Mouse (Mus musculus): ENCODE data around the gene Itpr2.

GRCm38 (mm10) chr6:146501866-146502804 is at the start of gene Itpr2:
- TF ChIP-seq CTCF (IDR thresholded peaks at IDR 0.05; ENCODE audit: low read depth), result peak; percentile 55
- no peak for TF ChIP-seq EP300 (optimal IDR thresholded peaks at IDR 0.05)

Data from stomach, postnatal 0 days (tissue).